Mouse (Mus musculus) cerebellum, adult 18-20 months (tissue): Measurements from ENCODE around the gene Epb41l2.

Experiments used
- DNase-seq, 2 experiments: peaks; one replicate each; pipeline ENCODE4 v3.0.0; 2021

The Epb41l2 gene

GRCm38 (mm10) chr10:25359208-25359958, at the start of gene Epb41l2:
Gene Epb41l2 (plus strand): TSS chr10:25359798.
- DNase-seq, result peak; percentile 44 to 70

- no peak for DNase-seq
These were observed 49.6 kb upstream of the Epb41l2 start for GRCm38 (mm10) chr10:25309996-25310395.

GRCm38 (mm10) chr10:25310736-25311135, 48.9 kb upstream of the Epb41l2 start:
- no peak for DNase-seq

- DNase-seq, result no peak
These were observed 47.9 kb upstream of the Epb41l2 start for GRCm38 (mm10) chr10:25311554-25312212.

- DNase-seq, result no peak
These were observed 45.6 kb upstream of the Epb41l2 start for GRCm38 (mm10) chr10:25313856-25314584.

- DNase-seq, result no peak
These were observed 41.9 kb upstream of the Epb41l2 start for GRCm38 (mm10) chr10:25317665-25318064.

- no peak for DNase-seq
These were observed 41.2 kb upstream of the Epb41l2 start for GRCm38 (mm10) chr10:25318405-25318804.

GRCm38 (mm10) chr10:25319531-25319930, 40.1 kb upstream of the Epb41l2 start:
- no peak for DNase-seq

- DNase-seq, result no peak
These were observed 38.4 kb upstream of the Epb41l2 start for GRCm38 (mm10) chr10:25321198-25321597.

GRCm38 (mm10) chr10:25325690-25326089, 33.9 kb upstream of the Epb41l2 start:
- no peak for DNase-seq

GRCm38 (mm10) chr10:25327511-25327910, 32.1 kb upstream of the Epb41l2 start:
- DNase-seq, result no peak

GRCm38 (mm10) chr10:25330094-25330493, 29.5 kb upstream of the Epb41l2 start:
- no peak for DNase-seq

- DNase-seq, result no peak
These were observed 28.1 kb upstream of the Epb41l2 start for GRCm38 (mm10) chr10:25331321-25332049.

GRCm38 (mm10) chr10:25333390-25334079, 26.1 kb upstream of the Epb41l2 start:
- DNase-seq, result no peak

- no peak for DNase-seq
These were observed 18.9 kb upstream of the Epb41l2 start for GRCm38 (mm10) chr10:25340675-25341074.

- DNase-seq, result no peak
These were observed 16.8 kb upstream of the Epb41l2 start for GRCm38 (mm10) chr10:25342801-25343200.

- DNase-seq, result no peak
These were observed 5.7 kb upstream of the Epb41l2 start for GRCm38 (mm10) chr10:25353941-25354340.

GRCm38 (mm10) chr10:25354390-25354789, 5.2 kb upstream of the Epb41l2 start:
- DNase-seq, result no peak

GRCm38 (mm10) chr10:25359959-25360811, 587 bp downstream of the Epb41l2 start:
- peak in 1 of 2 experiments; percentile 6 for DNase-seq

- no peak for DNase-seq
These were observed 2.6 kb downstream of the Epb41l2 start for GRCm38 (mm10) chr10:25362235-25362634.

- no peak for DNase-seq
These were observed 5.6 kb downstream of the Epb41l2 start for GRCm38 (mm10) chr10:25365158-25365557.
